Mouse (Mus musculus): Measurements from ENCODE around the gene Skint4.

Skint4 gene

DNA sequence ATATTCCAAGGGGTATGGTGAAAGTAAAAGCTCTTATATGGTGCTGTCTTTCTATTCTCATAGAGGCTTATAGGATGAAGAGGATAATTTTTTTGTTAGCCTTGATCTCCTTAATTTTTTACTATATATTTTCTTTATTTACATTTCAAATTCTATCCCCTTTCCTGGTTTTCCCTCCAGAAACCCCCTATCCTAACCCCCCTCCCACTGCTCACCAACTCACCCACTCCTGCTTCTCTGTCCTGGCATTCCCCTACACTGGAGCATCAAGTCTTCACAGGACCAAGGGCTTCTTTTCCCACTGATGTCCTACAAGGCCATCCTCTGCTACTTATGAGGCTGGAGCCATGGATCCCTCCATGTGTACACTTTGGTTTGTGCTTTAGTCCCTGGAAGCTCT is at the start of gene Skint4:
Gene Skint4, plus strand, starts transcription at position 301 of the 400 bp plus-strand sequence.
- DNase-seq (ENCODE audit: low spot score) = no peak

Measured in testis, postnatal 10 days (tissue).